Mouse (Mus musculus) megakaryocyte, embryonic 14.5 days (primary cell): ENCODE results near the gene Apol7c. TPM values are rescaled to one million over a fixed set of nuclear protein-coding genes. Genes with fewer than 3 reads are reported as not detected.
"Not testable (repeated sequence)": the region's sequence is repeated elsewhere in the genome, so short reads cannot be mapped to it uniquely, and the experiment has no call there.

Experiments
- H3K27me3 ChIP-seq: replicated peaks from 2 replicates; pipeline ENCODE3; 2012; ENCODE audit warnings: inconsistent platforms
- H3K36me3 ChIP-seq: replicated peaks from 2 replicates; pipeline ENCODE3; 2012; ENCODE audit warnings: low read length, inconsistent platforms, mixed read lengths
- H3K4me1 ChIP-seq: 2 replicates; pipeline ENCODE4 v1.6.1; 2012; ENCODE audit warnings: inconsistent platforms
- H3K4me3 ChIP-seq: replicated peaks from 2 replicates; pipeline ENCODE3; 2012; ENCODE audit warnings: moderate library complexity, mild to moderate bottlenecking, inconsistent platforms
- H3K9me3 ChIP-seq: 2 replicates; pipeline ENCODE4 v1.6.1; 2012; ENCODE audit warnings: inconsistent platforms
- FLI1 ChIP-seq: IDR thresholded peaks from 2 replicates; pipeline ENCODE4 v1.6.1; 2012; ENCODE audit warnings: low read length, inconsistent platforms, mixed read lengths
- GATA1 ChIP-seq: IDR thresholded peaks from 3 replicates; pipeline ENCODE4 v1.6.1; 2012; ENCODE audit warnings: mixed read lengths, low read length, inconsistent platforms, borderline replicate concordance
- polyA plus RNA-seq: library from polyadenylated mRNA; stranded (reverse); fragments of >175 nt; gene quantifications from 2 replicates; pipeline ENCODE4 v1.2.3, GENCODE M21; 2012; ENCODE audit warnings: low replicate concordance; ENCODE audit not compliant: insufficient read depth

The Apol7c gene
- not detected in 2 replicates for polyA plus RNA-seq

DNA sequence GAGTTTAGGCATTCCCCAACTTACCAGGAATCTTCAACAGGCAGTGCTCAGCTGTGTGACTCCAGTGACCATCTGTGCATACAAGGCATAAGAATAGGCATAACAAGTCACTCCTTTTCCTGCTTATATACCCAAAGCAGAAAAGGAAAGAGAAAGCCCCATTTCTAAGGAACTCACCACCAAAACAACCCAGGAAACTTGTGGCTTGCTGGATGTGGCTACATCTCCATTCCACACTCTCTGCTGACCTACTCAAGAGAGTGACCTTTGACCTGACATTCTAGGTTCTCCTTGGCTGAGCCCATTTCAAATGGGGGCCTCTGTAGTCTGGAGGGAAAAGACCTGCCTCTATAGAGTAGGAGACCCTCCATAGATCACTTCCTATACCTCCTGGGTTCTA is at the start of gene Apol7c:
TSS of gene Apol7c (minus strand) at position 101 of the 400 bp plus-strand sequence.
- Histone ChIP-seq H3K27me3 (no peaks in the 10 kb centered on the region), H3K36me3 (no peaks in the 10 kb centered on the region), H3K4me3 (no peak within 1 kb of the TSS), H3K4me1 (no peaks in the 10 kb centered on the region), H3K9me3 (no peaks in the 10 kb centered on the region)
- no peak for TF ChIP-seq GATA1
- no peak for TF ChIP-seq FLI1

DNA sequence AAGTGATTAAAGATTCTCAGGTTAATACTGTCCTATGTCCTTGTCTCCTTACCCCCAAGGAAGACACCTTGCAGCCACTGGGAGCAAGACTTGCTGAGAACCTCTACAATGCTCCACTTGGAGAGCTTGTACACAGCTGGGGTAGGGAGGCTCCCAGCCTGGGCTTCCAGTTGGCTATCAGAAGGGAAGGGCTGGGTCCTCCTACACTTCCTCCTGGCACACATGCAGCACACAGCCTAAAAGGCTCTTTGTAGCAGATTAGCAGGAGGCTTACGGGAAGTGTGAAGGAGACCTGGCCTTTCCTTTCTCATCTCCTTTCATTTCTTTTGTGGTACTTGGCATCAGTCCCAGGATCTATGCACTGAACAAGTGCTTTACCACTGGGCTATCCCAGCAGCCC is 48.6 kb upstream of the Apol7c start:
- Histone ChIP-seq H3K4me3 (no peak overlapping the region), H3K27me3 (peaks cover 2% of the 10 kb centered on the region)
- TF ChIP-seq FLI1, result no peak
- TF ChIP-seq GATA1, result no peak

DNA sequence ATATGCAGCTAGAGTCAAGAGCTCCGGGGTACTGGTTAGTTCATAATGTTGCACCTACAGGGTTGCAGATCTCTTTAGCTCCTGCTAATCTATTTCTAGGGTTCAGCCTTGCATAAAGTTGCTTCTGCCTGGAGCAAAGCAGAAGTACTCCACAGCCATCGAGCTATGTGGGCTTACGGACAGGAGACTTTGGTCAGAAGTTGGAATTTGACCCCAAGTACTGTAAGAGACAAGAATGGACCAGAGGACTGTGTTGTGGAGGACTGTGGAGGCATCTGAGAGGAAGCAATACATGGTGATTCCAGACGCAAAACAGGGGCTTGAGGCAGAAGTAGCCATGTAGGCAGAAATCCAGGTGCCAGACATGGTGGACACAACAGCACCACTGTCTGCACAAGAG is 46.2 kb upstream of the Apol7c start:
- 0 out of 2 replicates have a peak, but pooled peaks cover 4% of the 10 kb centered on the region for H3K9me3 ChIP-seq
- H3K4me1 ChIP-seq, result no peaks in the 10 kb centered on the region
- no peaks in the 10 kb centered on the region for H3K36me3 ChIP-seq
- H3K27me3 ChIP-seq, result peaks cover 2% of the 10 kb centered on the region
- no peak overlapping the region for H3K4me3 ChIP-seq
- TF ChIP-seq GATA1 (no peak), FLI1 (no peak)

More for the DNA sequence above, 48.6 kb upstream of the Apol7c start:
- H3K36me3 ChIP-seq, result no peaks in the 10 kb centered on the region
- no peaks in the 10 kb centered on the region for H3K4me1 ChIP-seq
- 0 out of 2 replicates have a peak, but pooled peaks cover 4% of the 10 kb centered on the region for H3K9me3 ChIP-seq

DNA sequence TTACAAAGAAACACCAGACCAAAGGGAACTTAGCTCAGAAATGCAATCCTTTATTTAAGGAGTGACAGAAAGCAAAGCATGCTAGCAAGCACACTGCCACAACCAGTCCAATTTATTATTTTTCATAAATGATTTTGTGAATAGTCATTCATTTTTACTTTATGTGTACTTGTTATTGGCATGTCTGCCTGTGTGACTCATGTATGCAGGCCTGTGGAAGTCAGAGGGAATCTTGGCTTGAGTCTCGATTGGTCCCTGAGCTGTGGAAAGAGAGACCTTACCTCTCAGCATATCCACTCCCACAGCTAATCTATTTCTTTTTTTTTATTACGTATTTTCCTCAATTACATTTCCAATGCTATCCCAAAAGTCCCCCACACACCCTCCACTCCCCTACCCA is 45.7 kb upstream of the Apol7c start:
- H3K36me3 ChIP-seq, result no peaks in the 10 kb centered on the region
- H3K27me3 ChIP-seq, result peaks cover 2% of the 10 kb centered on the region
- no peak overlapping the region for H3K4me3 ChIP-seq
- no peaks in the 10 kb centered on the region for H3K4me1 ChIP-seq
- TF ChIP-seq GATA1 (no peak), FLI1 (no peak)
- H3K9me3 ChIP-seq, result 0 out of 2 replicates have a peak, but pooled peaks cover 4% of the 10 kb centered on the region

DNA sequence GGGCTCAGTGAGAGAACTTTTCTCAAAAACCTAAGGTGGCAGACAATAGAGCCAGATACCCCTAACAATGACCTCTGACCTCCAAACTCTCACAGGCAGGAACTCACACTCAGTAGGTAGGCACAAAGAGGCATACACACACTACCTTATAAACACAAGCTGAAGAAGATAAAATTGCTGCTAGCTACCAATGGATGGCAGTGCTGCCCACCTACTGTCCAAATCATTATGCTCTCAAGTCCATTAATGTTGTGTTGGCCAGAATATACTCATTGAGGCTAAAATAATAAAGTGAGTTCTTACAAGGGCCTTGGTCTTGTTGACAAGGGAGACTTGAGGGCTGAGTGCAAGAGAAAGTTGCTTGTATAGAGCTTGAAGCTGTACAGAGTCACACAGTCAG is 30.1 kb upstream of the Apol7c start:
- H3K9me3 ChIP-seq, result no peaks in the 10 kb centered on the region
- TF ChIP-seq GATA1 (no peak), FLI1 (no peak)
- H3K4me1 ChIP-seq, result no peaks in the 10 kb centered on the region
- no peak overlapping the region for H3K4me3 ChIP-seq
- H3K27me3 ChIP-seq, result no peaks in the 10 kb centered on the region
- no peaks in the 10 kb centered on the region for H3K36me3 ChIP-seq

DNA sequence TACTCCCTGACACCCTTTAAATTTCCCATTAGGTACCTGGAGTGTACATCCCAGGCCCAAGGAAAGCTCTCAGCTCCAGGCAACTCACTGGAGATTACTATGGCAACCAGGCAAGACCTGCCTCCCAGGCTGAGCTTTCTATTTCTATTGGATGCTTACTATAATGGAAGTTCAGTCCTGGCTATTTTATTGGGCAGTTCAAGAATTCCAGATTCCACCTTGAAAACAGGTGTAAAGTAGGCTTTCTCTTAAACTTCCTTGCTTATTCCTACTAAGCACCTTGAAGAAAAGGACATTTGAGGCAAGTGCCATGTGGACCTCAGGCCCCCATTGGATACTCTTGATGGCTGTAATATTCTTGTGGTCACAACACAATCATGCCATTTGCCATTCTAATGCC is 28.7 kb upstream of the Apol7c start, which contains the start of gene 1700025B11Rik:
TSS of gene 1700025B11Rik (minus strand) at position 101 of the 400 bp plus-strand sequence.
- TF ChIP-seq FLI1, result no peak
- no peak for TF ChIP-seq GATA1
- Histone ChIP-seq H3K4me1 (no peaks in the 10 kb centered on the region), H3K27me3 (no peaks in the 10 kb centered on the region), H3K4me3 (no peak within 1 kb of the TSS), H3K9me3 (no peaks in the 10 kb centered on the region), H3K36me3 (no peaks in the 10 kb centered on the region)

DNA sequence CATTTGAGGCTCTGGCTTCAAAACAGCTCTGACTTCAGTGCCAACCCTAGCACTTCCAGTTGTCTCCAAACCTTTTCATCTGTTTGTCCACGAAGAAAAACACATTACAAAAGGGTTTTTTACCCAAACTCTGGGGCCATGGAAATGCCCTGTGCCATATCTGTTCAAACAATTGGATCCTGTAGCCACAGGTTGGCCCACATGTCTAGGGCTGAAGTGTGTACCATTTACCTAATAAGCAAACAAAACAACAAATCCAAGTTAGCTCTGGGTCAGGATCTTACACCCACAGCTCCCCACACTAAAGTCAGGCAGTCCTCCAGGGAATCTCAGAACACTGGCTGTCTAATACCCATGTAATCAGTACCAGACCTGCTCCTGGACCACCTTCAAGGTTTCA is 6.1 kb upstream of the Apol7c start:
- H3K4me3 ChIP-seq, H3K36me3 ChIP-seq, H3K9me3 ChIP-seq, H3K27me3 ChIP-seq, H3K4me1 ChIP-seq: not testable (repeated sequence)

DNA sequence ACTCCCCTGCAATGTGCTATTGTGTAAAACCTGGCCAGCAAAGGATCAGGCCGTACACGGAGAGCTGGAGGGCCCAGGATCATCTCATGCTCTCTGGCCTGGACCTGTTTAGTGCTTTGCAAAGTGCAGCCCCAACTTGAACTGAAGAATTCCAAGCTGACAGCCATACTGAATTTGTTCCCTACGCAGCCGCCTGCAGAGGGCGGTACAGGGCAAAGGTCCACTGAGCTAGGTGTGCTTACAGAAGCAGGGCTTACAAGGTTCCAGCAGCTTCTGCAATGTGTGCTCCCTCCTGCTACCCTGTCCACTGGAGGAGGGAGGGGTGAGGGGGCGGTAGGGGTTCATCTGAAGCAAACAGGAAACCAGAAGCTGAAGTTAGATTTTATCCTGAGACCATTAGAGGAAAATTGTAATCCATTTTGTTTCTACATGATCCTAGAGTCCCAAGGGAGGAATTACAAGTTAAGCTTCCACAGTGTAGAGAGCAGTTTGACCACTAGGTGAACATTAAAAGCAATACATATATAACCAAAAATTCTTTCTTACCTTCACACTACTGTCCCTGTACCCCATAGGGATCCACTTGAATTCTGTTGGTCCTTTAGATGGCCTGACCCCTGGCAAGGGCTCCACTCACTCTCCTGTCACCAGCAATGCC is 9.8 kb downstream of the Apol7c start:
- H3K27me3 ChIP-seq, H3K36me3 ChIP-seq, H3K9me3 ChIP-seq, H3K4me3 ChIP-seq, H3K4me1 ChIP-seq: not testable (repeated sequence)

DNA sequence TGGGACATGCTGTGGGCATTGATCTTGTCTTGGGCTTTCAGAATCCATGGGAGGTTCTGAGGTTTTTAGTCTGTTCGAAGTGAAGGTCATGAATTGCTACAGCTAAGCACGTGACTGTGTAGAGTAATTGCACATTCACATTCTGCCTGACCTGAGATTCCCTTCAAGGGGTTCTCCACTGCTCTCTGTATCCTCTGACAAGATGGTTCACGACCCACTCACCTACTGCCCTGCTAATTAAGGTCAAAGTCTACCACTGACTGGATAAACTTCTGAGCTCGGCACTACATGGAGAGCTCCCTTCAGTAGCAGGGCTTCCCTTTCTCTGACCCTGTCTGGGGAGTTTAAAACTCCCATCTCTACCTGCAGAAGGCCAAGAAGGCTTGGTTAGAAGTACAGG is 12.5 kb downstream of the Apol7c start:
- not testable (repeated sequence) for H3K27me3 ChIP-seq, H3K9me3 ChIP-seq, H3K4me3 ChIP-seq, H3K36me3 ChIP-seq, H3K4me1 ChIP-seq

DNA sequence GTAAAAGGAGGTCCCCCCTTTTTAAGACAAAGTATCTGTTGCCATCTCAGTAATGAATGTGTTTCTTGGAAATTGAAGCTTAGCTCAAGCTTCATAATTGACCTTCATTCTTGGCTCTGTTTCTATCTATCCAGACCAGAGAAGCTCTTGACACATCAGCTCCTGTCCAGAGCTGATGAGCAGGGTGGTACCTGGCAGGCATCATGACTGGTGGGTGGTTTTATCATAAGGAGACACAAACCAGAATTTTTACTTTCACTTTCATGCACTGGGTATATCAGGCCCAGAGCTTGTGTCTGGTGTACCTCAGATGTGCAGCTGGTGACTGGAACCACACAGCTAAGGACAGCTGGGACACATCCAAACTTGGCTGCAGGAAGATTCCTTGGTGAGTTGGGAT is 25.1 kb downstream of the Apol7c start, which contains the start of gene Apol11a:
TSS of gene Apol11a (plus strand) at position 306 of the 400 bp plus-strand sequence.
- not testable (repeated sequence) for H3K27me3 ChIP-seq, H3K4me3 ChIP-seq, H3K9me3 ChIP-seq, H3K36me3 ChIP-seq, H3K4me1 ChIP-seq

DNA sequence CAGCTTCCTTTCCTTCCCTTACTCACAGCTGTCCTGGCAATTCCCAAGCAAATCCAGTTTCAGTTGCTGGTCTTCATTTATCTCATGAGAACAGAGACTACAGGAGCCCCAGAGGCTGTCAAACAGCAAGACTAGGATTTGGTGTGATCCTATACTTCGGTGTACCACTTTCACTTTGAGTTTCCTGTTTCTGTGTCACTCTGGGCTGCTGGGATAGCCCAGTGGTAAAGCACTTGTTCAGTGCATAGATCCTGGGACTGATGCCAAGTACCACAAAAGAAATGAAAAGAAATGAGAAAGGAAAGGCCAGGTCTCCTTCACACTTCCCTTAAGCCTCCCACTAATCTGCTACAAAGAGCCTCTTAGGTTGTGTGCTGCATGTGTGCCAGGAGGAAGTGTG is 38.4 kb downstream of the Apol7c start:
- not testable (repeated sequence) for H3K4me1 ChIP-seq, H3K36me3 ChIP-seq, H3K9me3 ChIP-seq, H3K4me3 ChIP-seq, H3K27me3 ChIP-seq

DNA sequence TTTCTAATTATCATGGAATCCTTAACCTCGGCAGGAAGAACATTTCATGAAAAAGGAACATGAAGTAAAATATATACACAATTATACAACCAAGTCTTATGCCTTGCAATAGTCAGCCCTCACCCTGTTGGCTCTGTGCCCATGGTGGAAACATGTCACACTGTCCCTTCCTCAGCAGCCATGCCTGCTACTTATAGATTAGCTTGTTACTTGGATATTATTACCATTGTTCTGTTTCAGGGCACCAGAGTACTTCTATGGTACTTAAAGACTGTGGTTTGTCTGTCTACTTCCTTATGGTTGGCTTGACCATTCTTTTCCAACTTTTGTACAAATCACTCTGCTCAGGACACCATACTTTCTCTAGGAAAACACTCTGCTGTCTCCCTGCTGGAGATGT is 39.9 kb downstream of the Apol7c start:
- H3K4me1 ChIP-seq, H3K27me3 ChIP-seq, H3K36me3 ChIP-seq, H3K9me3 ChIP-seq, H3K4me3 ChIP-seq: not testable (repeated sequence)
